Comparison of ENCODE assay signal across 8 mouse cellular contexts in the genomic region with DNA sequence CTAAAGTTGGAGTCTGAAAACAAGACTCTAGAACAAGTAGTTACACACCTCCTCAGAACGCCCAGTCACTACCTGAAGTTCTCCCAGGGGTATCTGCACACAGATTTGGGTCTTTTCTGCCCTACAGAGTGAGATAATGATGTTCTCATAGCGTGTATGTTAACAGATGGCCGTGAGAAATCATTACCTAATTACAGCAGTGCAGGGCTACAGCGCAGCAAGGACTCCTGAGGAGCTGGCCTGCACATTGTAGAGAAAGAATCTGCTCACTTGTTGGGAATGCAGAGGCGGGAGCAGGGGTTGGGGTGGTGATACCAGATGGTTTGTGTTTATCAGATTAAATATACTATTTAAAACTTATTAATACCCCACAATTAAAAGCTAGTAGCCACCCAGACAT. TPM values are rescaled to one million over a fixed set of nuclear protein-coding genes. Genes with fewer than 3 reads are reported as not detected.
DNase-seq lines count a peak whose midpoint lies in the region; ATAC-seq lines count a peak whose summit lies in the region.
"Had no signal": no experiment of that assay in that cellular context is flagged by ENCODE, and none has a peak within 500 bp of the region (broad histone marks: within the 10 kb centered on the region; RNA-seq: fewer than 3 reads in every experiment).

No protein-coding gene starts in this region.

- WGBS in kidney, embryonic 15.5 days, result 76% methylated on average over 5 of the region's 5 CpGs
- 40% methylated on average over 5 of the region's 5 CpGs for WGBS in embryonic facial prominence, embryonic 14.5 days

- H3K4me3 ChIP-seq in kidney, embryonic 15.5 days (replicated peaks), result no peak overlapping the region
- H3K4me3 ChIP-seq in embryonic facial prominence, embryonic 14.5 days (ENCODE audit: low read depth, low read length), result no peak overlapping the region

- no peak overlapping the region for H3K9ac ChIP-seq in kidney, embryonic 15.5 days
- H3K9ac ChIP-seq in embryonic facial prominence, embryonic 14.5 days (ENCODE audit: low read depth, low read length), result peak overlapping the region; percentile 49; the same call in 1 of the 2 replicates

- H3K27ac ChIP-seq in kidney, embryonic 15.5 days, result peak overlapping the region; percentile 41; the same call in 1 of the 2 replicates
- H3K27ac ChIP-seq in embryonic facial prominence, embryonic 14.5 days (replicated peaks; ENCODE audit: low read depth, low read length), result peak overlapping the region; percentile 95
- H3K27ac ChIP-seq: macrophage had no signal

- H3K4me2 ChIP-seq in kidney, embryonic 15.5 days, result no peak overlapping the region
- peak overlapping the region; percentile 12; the same call in 1 of the 2 replicates for H3K4me2 ChIP-seq in embryonic facial prominence, embryonic 14.5 days (ENCODE audit: low read depth, low read length)

- H3K4me1 ChIP-seq in kidney, embryonic 15.5 days, result peaks cover 2% of the 10 kb centered on the region; the same call in 1 of the 2 replicates
- peaks cover 33% of the 10 kb centered on the region for H3K4me1 ChIP-seq in embryonic facial prominence, embryonic 14.5 days (ENCODE audit: control insufficient read depth, insufficient read depth, low read length)

- no peak for ATAC-seq in kidney, embryonic 15.5 days (replicated peaks; ENCODE audit: low FRiP score)
- peak; percentile 60; the same call in 1 of the 2 replicates for ATAC-seq in embryonic facial prominence, embryonic 14.5 days (ENCODE audit: low read depth)

- no peaks in the 10 kb centered on the region for H3K36me3 ChIP-seq in kidney, embryonic 15.5 days
- H3K36me3 ChIP-seq in embryonic facial prominence, embryonic 14.5 days (ENCODE audit: control insufficient read depth, insufficient read depth, low read length), result no peaks in the 10 kb centered on the region

- no peak for DNase-seq in kidney, adult 11 months
- peak; percentile 22 for DNase-seq in cerebellum, adult 11 months
- peak; percentile 67 for DNase-seq in embryonic facial prominence, embryonic 14.5 days (ENCODE audit: low spot score)
- DNase-seq in lung, postnatal 10 days, result peak; percentile 61
- no peak for DNase-seq in thymus, postnatal 4 days
- no peak for DNase-seq in left cerebral cortex, adult 18-20 months (ENCODE audit: low spot score in 2 of 2)

- no peaks in the 10 kb centered on the region for H3K27me3 ChIP-seq in kidney, embryonic 15.5 days
- H3K27me3 ChIP-seq in embryonic facial prominence, embryonic 14.5 days (replicated peaks; ENCODE audit: control insufficient read depth, insufficient read depth, low read length), result no peaks in the 10 kb centered on the region

- no peaks in the 10 kb centered on the region for H3K9me3 ChIP-seq in kidney, embryonic 15.5 days (replicated peaks)
- H3K9me3 ChIP-seq in embryonic facial prominence, embryonic 14.5 days (ENCODE audit: control insufficient read depth, low read length), result no peaks in the 10 kb centered on the region

RNA-seq across cellular contexts. Expression of gene Tes3-ps, which starts 12.6 kb away (rescaled TPM):
- 0.84 and 0.92 TPM in 2 replicates for polyA plus RNA-seq in kidney, embryonic 15.5 days (2015; fragmentation: Nextera tagmentation; extraction: Ambion mirVana)
- 0.81 and 0.97 TPM in 2 replicates for polyA plus RNA-seq in embryonic facial prominence, embryonic 14.5 days (2014; fragmentation: Nextera tagmentation; extraction: Ambion mirVana)
- total RNA-seq in left cerebral cortex, adult 18-20 months (2021), result 1 to 10 TPM; 1.5 to 2.3 TPM

RNA-seq across cellular contexts. Expression of gene Ecm2, which starts 24.1 kb away (rescaled TPM):
- 0.93 and 1.0 TPM in 2 replicates for polyA plus RNA-seq in kidney, embryonic 15.5 days (2015; fragmentation: Nextera tagmentation; extraction: Ambion mirVana)
- polyA plus RNA-seq in embryonic facial prominence, embryonic 14.5 days (2014; fragmentation: Nextera tagmentation; extraction: Ambion mirVana), result 1.7 TPM in 2 replicates
- total RNA-seq in left cerebral cortex, adult 18-20 months (2021), result 1 to 10 TPM; 2.8 to 3.1 TPM
- polyA plus RNA-seq: macrophage had no signal

RNA-seq across cellular contexts. Expression of gene Ippk, which starts 59.5 kb away (rescaled TPM):
- 16.5 and 17.9 TPM in 2 replicates for polyA plus RNA-seq in kidney, embryonic 15.5 days (2015; fragmentation: Nextera tagmentation; extraction: Ambion mirVana)
- 13.8 and 14.5 TPM in 2 replicates for polyA plus RNA-seq in embryonic facial prominence, embryonic 14.5 days (2014; fragmentation: Nextera tagmentation; extraction: Ambion mirVana)
- 10 to 100 TPM; 14.5 to 18.4 TPM for total RNA-seq in left cerebral cortex, adult 18-20 months (2021)

Comparison
In these comparisons a context has a peak if more than half of its experiments do, and no peak if none do; other contexts are left out.
1. DNase-seq: peak in cerebellum, adult 11 months (single experiment), embryonic facial prominence, embryonic 14.5 days (single experiment) and lung, postnatal 10 days (single experiment); none in kidney, adult 11 months (single experiment), thymus, postnatal 4 days (single experiment) and left cerebral cortex, adult 18-20 months (0 of 2).